Mouse (Mus musculus): ENCODE measurements around the gene Grpel1. TPM values are rescaled to one million over a fixed set of nuclear protein-coding genes. Genes with fewer than 3 reads are reported as not detected.

Gene Grpel1
- polyA plus RNA-seq, 1 experiment: 22.9 TPM

- H3K27ac ChIP-seq (ENCODE audit: insufficient read depth, low read length): no peak overlapping the region
- no peak overlapping the region for H3K4me3 ChIP-seq (ENCODE audit: insufficient read depth, low read length)
- no peak for TF ChIP-seq POLR2A (IDR thresholded peaks at IDR 0.05; ENCODE audit: extremely low read depth, insufficient read depth, low read length)
- TF ChIP-seq CTCF (IDR thresholded peaks at IDR 0.05; ENCODE audit: extremely low read depth, insufficient read depth, low read length): no peak
Measured at GRCm38 (mm10) chr5:36436858-36437257, 27.9 kb upstream of the Grpel1 start.

GRCm38 (mm10) chr5:36440741-36441140 lies 24.1 kb upstream of the Grpel1 start:
- Histone ChIP-seq H3K4me3 (ENCODE audit: insufficient read depth, low read length) (no peak overlapping the region), H3K27ac (ENCODE audit: insufficient read depth, low read length) (no peak overlapping the region), H3K4me1 (ENCODE audit: control insufficient read depth, insufficient read depth, low read length) (no peaks in the 10 kb centered on the region)
- no peak for TF ChIP-seq CTCF (IDR thresholded peaks at IDR 0.05; ENCODE audit: extremely low read depth, insufficient read depth, low read length)
- TF ChIP-seq POLR2A (IDR thresholded peaks at IDR 0.05; ENCODE audit: extremely low read depth, insufficient read depth, low read length): no peak

More at GRCm38 (mm10) chr5:36436858-36437257, 27.9 kb upstream of the Grpel1 start:
- H3K4me1 ChIP-seq (ENCODE audit: control insufficient read depth, insufficient read depth, low read length): no peaks in the 10 kb centered on the region

GRCm38 (mm10) chr5:36444611-36445010 lies 20.2 kb upstream of the Grpel1 start:
- H3K4me1 ChIP-seq (ENCODE audit: control insufficient read depth, insufficient read depth, low read length): no peaks in the 10 kb centered on the region
- TF ChIP-seq CTCF (IDR thresholded peaks at IDR 0.05; ENCODE audit: extremely low read depth, insufficient read depth, low read length) (no peak), POLR2A (IDR thresholded peaks at IDR 0.05; ENCODE audit: extremely low read depth, insufficient read depth, low read length) (no peak)
- no peak overlapping the region for H3K4me3 ChIP-seq (ENCODE audit: insufficient read depth, low read length)
- no peak overlapping the region for H3K27ac ChIP-seq (ENCODE audit: insufficient read depth, low read length)

- H3K27ac ChIP-seq (ENCODE audit: insufficient read depth, low read length): no peak overlapping the region
- H3K4me1 ChIP-seq (ENCODE audit: control insufficient read depth, insufficient read depth, low read length): no peaks in the 10 kb centered on the region
- no peak overlapping the region for H3K4me3 ChIP-seq (ENCODE audit: insufficient read depth, low read length)
- TF ChIP-seq POLR2A (IDR thresholded peaks at IDR 0.05; ENCODE audit: extremely low read depth, insufficient read depth, low read length): no peak
Measured at GRCm38 (mm10) chr5:36445028-36445427, 19.8 kb upstream of the Grpel1 start.

- Histone ChIP-seq H3K27ac (ENCODE audit: insufficient read depth, low read length) (no peak overlapping the region), H3K4me1 (ENCODE audit: control insufficient read depth, insufficient read depth, low read length) (no peaks in the 10 kb centered on the region), H3K4me3 (ENCODE audit: insufficient read depth, low read length) (no peak overlapping the region)
- TF ChIP-seq POLR2A (IDR thresholded peaks at IDR 0.05; ENCODE audit: extremely low read depth, insufficient read depth, low read length) (no peak), CTCF (IDR thresholded peaks at IDR 0.05; ENCODE audit: extremely low read depth, insufficient read depth, low read length) (no peak)
Measured at GRCm38 (mm10) chr5:36446166-36446890, 18.5 kb upstream of the Grpel1 start.

- no peak for TF ChIP-seq POLR2A (IDR thresholded peaks at IDR 0.05; ENCODE audit: extremely low read depth, insufficient read depth, low read length)
- TF ChIP-seq CTCF (IDR thresholded peaks at IDR 0.05; ENCODE audit: extremely low read depth, insufficient read depth, low read length): no peak
- H3K27ac ChIP-seq (ENCODE audit: insufficient read depth, low read length): no peak overlapping the region
- H3K4me3 ChIP-seq (ENCODE audit: insufficient read depth, low read length): no peak overlapping the region
- H3K4me1 ChIP-seq (ENCODE audit: control insufficient read depth, insufficient read depth, low read length): no peaks in the 10 kb centered on the region
Measured at GRCm38 (mm10) chr5:36447872-36448271, 16.9 kb upstream of the Grpel1 start.

- Histone ChIP-seq H3K4me3 (ENCODE audit: insufficient read depth, low read length) (no peak overlapping the region), H3K4me1 (ENCODE audit: control insufficient read depth, insufficient read depth, low read length) (no peaks in the 10 kb centered on the region), H3K27ac (ENCODE audit: insufficient read depth, low read length) (no peak overlapping the region)
- TF ChIP-seq POLR2A (IDR thresholded peaks at IDR 0.05; ENCODE audit: extremely low read depth, insufficient read depth, low read length) (no peak), CTCF (IDR thresholded peaks at IDR 0.05; ENCODE audit: extremely low read depth, insufficient read depth, low read length) (no peak)
Measured at GRCm38 (mm10) chr5:36449710-36450358, 15.0 kb upstream of the Grpel1 start.

GRCm38 (mm10) chr5:36451119-36451518 lies 13.7 kb upstream of the Grpel1 start:
- H3K4me1 ChIP-seq (ENCODE audit: control insufficient read depth, insufficient read depth, low read length): no peaks in the 10 kb centered on the region
- no peak for TF ChIP-seq POLR2A (IDR thresholded peaks at IDR 0.05; ENCODE audit: extremely low read depth, insufficient read depth, low read length)
- TF ChIP-seq CTCF (IDR thresholded peaks at IDR 0.05; ENCODE audit: extremely low read depth, insufficient read depth, low read length): no peak
- H3K27ac ChIP-seq (ENCODE audit: insufficient read depth, low read length): no peak overlapping the region
- no peak overlapping the region for H3K4me3 ChIP-seq (ENCODE audit: insufficient read depth, low read length)

GRCm38 (mm10) chr5:36451872-36452389 lies 12.9 kb upstream of the Grpel1 start:
- H3K4me3 ChIP-seq (ENCODE audit: insufficient read depth, low read length): no peak overlapping the region
- no peak overlapping the region for H3K27ac ChIP-seq (ENCODE audit: insufficient read depth, low read length)
- TF ChIP-seq CTCF (IDR thresholded peaks at IDR 0.05; ENCODE audit: extremely low read depth, insufficient read depth, low read length) (no peak), POLR2A (IDR thresholded peaks at IDR 0.05; ENCODE audit: extremely low read depth, insufficient read depth, low read length) (no peak)
- H3K4me1 ChIP-seq (ENCODE audit: control insufficient read depth, insufficient read depth, low read length): no peaks in the 10 kb centered on the region

- Histone ChIP-seq H3K4me3 (ENCODE audit: insufficient read depth, low read length) (no peak overlapping the region), H3K27ac (ENCODE audit: insufficient read depth, low read length) (no peak overlapping the region), H3K4me1 (ENCODE audit: control insufficient read depth, insufficient read depth, low read length) (no peaks in the 10 kb centered on the region)
- TF ChIP-seq POLR2A (IDR thresholded peaks at IDR 0.05; ENCODE audit: extremely low read depth, insufficient read depth, low read length): no peak
- TF ChIP-seq CTCF (IDR thresholded peaks at IDR 0.05; ENCODE audit: extremely low read depth, insufficient read depth, low read length): no peak
Measured at GRCm38 (mm10) chr5:36452821-36453220, 12.0 kb upstream of the Grpel1 start.
